Mouse (Mus musculus): ENCODE measurements around the gene Chd3. TPM values are rescaled to one million over a fixed set of nuclear protein-coding genes. Genes with fewer than 3 reads are reported as not detected.
A peak's percentile ranks its signal among the peaks of the same experiment; 100 is the strongest.
"Not testable (repeated sequence)": the region's sequence is repeated elsewhere in the genome, so short reads cannot be mapped to it uniquely, and the experiment has no call there.

Chd3 gene
- total RNA-seq, 2 experiments from 2014 or later = 552 to 572 TPM

GRCm38 (mm10) chr11:69406867-69407723 lies 37.9 kb upstream of the Chd3 start:
- intact Hi-C loops (cut with DNase I) = loop anchor here (5.0 kb wide), 1 partner anchor 105 kb away; no protein-coding TSS in a partner anchor
- DNase-seq = no peak

- no peak for DNase-seq
- intact Hi-C loops (cut with DNase I) = loop anchor here (5.0 kb wide), 1 partner anchor 106 kb away; no protein-coding TSS in a partner anchor
These were observed 37.1 kb upstream of the Chd3 start for GRCm38 (mm10) chr11:69406282-69406681.

GRCm38 (mm10) chr11:69405397-69406200 lies 36.4 kb upstream of the Chd3 start:
- no peak for DNase-seq
- intact Hi-C loops (cut with DNase I) = loop anchor here (5.0 kb wide), 1 partner anchor 107 kb away; no protein-coding TSS in a partner anchor

GRCm38 (mm10) chr11:69404595-69405396 lies 35.6 kb upstream of the Chd3 start:
- intact Hi-C loops (cut with DNase I) = loop anchor here (5.0 kb wide), 1 partner anchor 108 kb away; no protein-coding TSS in a partner anchor
- DNase-seq = no peak

- DNase-seq = no peak
- intact Hi-C loops (cut with DNase I) = no loop called here
These were observed 34.7 kb upstream of the Chd3 start for GRCm38 (mm10) chr11:69403691-69404594.

- intact Hi-C loops (cut with DNase I) = no loop called here
- DNase-seq = no peak
These were observed 32.8 kb upstream of the Chd3 start for GRCm38 (mm10) chr11:69401987-69402386.

GRCm38 (mm10) chr11:69401210-69401637 lies 32.0 kb upstream of the Chd3 start:
- intact Hi-C loops (cut with DNase I) = no loop called here
- DNase-seq = peak; percentile 88

- DNase-seq = no peak
- intact Hi-C loops (cut with DNase I) = no loop called here
These were observed 31.1 kb upstream of the Chd3 start for GRCm38 (mm10) chr11:69400083-69400850.

GRCm38 (mm10) chr11:69399201-69400082 lies 30.2 kb upstream of the Chd3 start:
- DNase-seq = no peak
- intact Hi-C loops (cut with DNase I) = no loop called here

- no peak for DNase-seq
- intact Hi-C loops (cut with DNase I) = no loop called here
These were observed 29.4 kb upstream of the Chd3 start for GRCm38 (mm10) chr11:69398486-69399200.

- intact Hi-C loops (cut with DNase I) = no loop called here
- DNase-seq = no peak
These were observed 28.9 kb upstream of the Chd3 start, which contains the start of gene Tmem88 for GRCm38 (mm10) chr11:69398059-69398458. TSS of gene Tmem88 (minus strand) at chr11:69398234.

- DNase-seq = no peak
- intact Hi-C loops (cut with DNase I) = no loop called here
These were observed 28.4 kb upstream of the Chd3 start for GRCm38 (mm10) chr11:69397581-69398057.

- DNase-seq = no peak
- intact Hi-C loops (cut with DNase I) = no loop called here
These were observed 27.6 kb upstream of the Chd3 start for GRCm38 (mm10) chr11:69396772-69397171.

GRCm38 (mm10) chr11:69395634-69396373 lies 26.6 kb upstream of the Chd3 start:
- intact Hi-C loops (cut with DNase I) = no loop called here
- DNase-seq = peak; percentile 96

GRCm38 (mm10) chr11:69395235-69395633 lies 26.0 kb upstream of the Chd3 start, which contains the start of the genes Naa38 and Cyb5d1:
TSS of gene Naa38 (plus strand) at chr11:69395487.
TSS of gene Cyb5d1 (minus strand) at chr11:69395631.
- peak; percentile 89 for DNase-seq
- intact Hi-C loops (cut with DNase I) = not testable (repeated sequence)

GRCm38 (mm10) chr11:69394591-69395167 lies 25.5 kb upstream of the Chd3 start:
- intact Hi-C loops (cut with DNase I); DNase-seq: not testable (repeated sequence)

All from left cerebral cortex, postnatal 4 days (tissue).